Mouse (Mus musculus): ENCODE data around the gene Tcp11l2.

Gene Tcp11l2

DNA sequence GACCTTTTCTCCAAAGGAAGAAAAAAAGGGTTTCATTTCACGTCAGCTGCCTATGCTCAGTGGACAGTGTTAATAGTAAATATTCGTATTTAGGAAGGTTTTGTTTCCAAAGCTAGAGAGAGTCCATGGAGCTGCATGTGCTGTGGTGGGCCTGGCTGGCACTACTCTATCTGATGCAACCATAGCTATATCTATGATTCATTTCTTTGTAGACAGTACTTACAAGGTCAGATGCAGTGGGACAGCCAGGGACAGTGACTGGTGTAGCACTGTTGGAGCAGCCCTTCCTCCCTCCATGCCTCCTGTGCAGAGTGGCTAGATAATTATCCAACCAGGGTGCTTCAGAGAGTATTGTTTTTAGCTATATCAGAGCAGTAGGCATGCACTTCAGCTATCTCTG, 35.9 kb downstream of the Tcp11l2 start:
- no peak for TF ChIP-seq POU5F1 (IDR thresholded peaks at IDR 0.05; ENCODE audit: borderline replicate concordance, low read length)
- TF ChIP-seq CTCF (conservative IDR thresholded peaks at IDR 0.05; ENCODE audit: low read length) = no peak
- TF ChIP-seq NANOG (IDR thresholded peaks at IDR 0.05; ENCODE audit: borderline replicate concordance, low read length) = no peak
- Histone ChIP-seq H3K4me1 (replicated peaks; ENCODE audit: low read depth, low read length) (peaks cover 4% of the 10 kb centered on the region; the same call in 1 of the 2 replicates), H3K4me3 (replicated peaks; ENCODE audit: low read length) (no peak overlapping the region), H3K36me3 (ENCODE audit: insufficient read depth, low read length) (no peaks in the 10 kb centered on the region), H3K27me3 (ENCODE audit: insufficient read depth, low read length) (no peaks in the 10 kb centered on the region), H3K9me3 (ENCODE audit: low read length) (no peaks in the 10 kb centered on the region)

DNA sequence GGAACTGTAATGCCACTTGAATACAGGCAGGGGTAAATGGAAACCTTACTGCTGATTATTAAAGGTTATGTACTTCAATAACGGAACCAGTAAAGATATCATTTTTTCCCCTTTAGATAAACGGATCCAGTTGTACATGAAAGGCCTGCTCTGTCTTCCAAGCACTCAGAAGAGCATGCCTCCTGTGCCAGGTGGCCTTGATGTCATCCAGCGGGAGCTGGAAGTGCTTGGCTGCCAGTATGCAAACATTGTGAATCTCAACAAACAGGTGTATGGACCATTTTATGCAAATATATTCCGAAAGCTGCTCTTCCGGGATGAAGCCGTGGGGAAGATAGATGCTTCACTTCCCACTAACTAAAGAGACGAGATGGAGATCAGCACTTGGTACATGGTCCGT, 36.9 kb downstream of the Tcp11l2 start:
- TF ChIP-seq CTCF (conservative IDR thresholded peaks at IDR 0.05; ENCODE audit: low read length) (no peak), NANOG (IDR thresholded peaks at IDR 0.05; ENCODE audit: borderline replicate concordance, low read length) (no peak), POU5F1 (IDR thresholded peaks at IDR 0.05; ENCODE audit: borderline replicate concordance, low read length) (no peak)
- Histone ChIP-seq H3K4me3 (replicated peaks; ENCODE audit: low read length) (no peak overlapping the region), H3K36me3 (ENCODE audit: insufficient read depth, low read length) (no peaks in the 10 kb centered on the region), H3K9me3 (ENCODE audit: low read length) (peaks cover 4% of the 10 kb centered on the region; the same call in 1 of the 2 replicates), H3K4me1 (replicated peaks; ENCODE audit: low read depth, low read length) (peaks cover 4% of the 10 kb centered on the region; the same call in 1 of the 2 replicates), H3K27me3 (ENCODE audit: insufficient read depth, low read length) (no peaks in the 10 kb centered on the region)

DNA sequence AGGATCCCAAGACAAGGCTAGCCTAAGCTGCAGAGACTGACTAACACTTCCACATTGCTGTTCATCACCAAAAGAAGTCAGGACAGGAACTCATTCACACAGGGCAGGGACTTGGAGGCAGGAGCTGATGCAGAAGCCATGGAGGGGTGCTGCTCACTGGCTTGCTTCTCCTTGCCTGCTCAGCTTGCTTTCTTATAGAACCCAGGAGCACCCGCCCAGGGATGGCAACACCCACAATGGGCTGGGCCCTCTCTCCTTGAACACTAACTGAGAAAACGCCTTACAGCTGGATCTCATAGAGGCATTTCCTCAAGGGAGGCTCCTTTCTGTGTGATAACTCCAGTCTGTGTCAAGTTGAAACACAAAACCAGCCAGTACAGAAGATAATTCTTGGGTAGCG, 38.6 kb downstream of the Tcp11l2 start:
- TF ChIP-seq NANOG (IDR thresholded peaks at IDR 0.05; ENCODE audit: borderline replicate concordance, low read length) = no peak
- TF ChIP-seq CTCF (conservative IDR thresholded peaks at IDR 0.05; ENCODE audit: low read length) = no peak
- no peak for TF ChIP-seq POU5F1 (IDR thresholded peaks at IDR 0.05; ENCODE audit: borderline replicate concordance, low read length)
- no peaks in the 10 kb centered on the region; the same call in 1 of the 2 replicates for H3K36me3 ChIP-seq (ENCODE audit: insufficient read depth, low read length)
- H3K27me3 ChIP-seq (ENCODE audit: insufficient read depth, low read length) = no peaks in the 10 kb centered on the region
- H3K4me3 ChIP-seq (replicated peaks; ENCODE audit: low read length) = no peak overlapping the region
- H3K9me3 ChIP-seq (ENCODE audit: low read length) = peaks cover 4% of the 10 kb centered on the region; the same call in 1 of the 2 replicates
- H3K4me1 ChIP-seq (replicated peaks; ENCODE audit: low read depth, low read length) = peaks cover 4% of the 10 kb centered on the region; the same call in 1 of the 2 replicates

DNA sequence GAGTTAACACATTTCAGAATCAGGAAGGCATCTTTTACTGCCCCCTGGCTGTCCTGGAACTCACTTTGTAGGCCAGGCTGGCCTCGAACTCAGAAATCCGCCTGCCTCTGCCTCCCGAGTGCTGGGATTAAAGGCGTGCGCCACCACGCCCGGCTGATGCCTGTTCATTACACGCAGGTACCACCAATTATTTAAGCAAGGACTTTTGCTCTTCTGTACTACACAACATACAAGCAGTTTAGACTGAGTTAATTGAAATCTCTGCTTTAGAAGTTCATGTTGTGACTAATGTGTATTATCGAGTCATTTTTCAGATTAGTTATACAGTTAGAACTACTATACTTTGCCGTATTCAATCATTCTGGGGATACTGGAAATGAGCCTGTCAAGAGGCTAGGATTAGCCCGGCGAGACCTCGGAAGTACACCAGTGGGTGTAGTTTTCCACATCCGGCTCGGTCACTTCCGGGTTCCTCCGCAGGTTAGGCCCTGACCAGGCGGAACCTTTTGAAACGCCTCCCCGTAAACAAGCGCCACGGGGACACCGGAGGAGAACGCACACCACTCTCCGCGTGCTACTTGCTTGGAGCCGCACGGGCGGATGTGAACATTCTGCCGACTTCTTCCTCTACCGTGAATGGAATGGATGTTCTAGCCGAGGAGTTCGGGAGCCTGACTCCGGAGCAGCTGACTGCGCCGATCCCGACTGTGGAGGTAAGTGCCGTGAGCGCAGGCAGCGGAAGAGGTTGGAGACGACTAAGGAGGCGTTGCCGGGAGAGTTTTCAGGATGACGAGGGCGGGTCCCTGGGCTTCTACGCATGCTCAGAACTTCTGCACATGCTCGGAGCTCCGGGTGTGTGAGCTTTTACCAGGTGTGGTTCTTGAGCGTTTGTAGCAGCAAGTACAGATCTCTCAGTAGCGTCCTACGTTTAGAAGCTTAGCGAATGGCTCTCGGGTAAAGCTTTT, 45.7 kb downstream of the Tcp11l2 start, which contains the start of gene Polr3b:
Gene Polr3b, plus strand, starts transcription at position 467 of the 965 bp plus-strand sequence.
- Histone ChIP-seq H3K4me3 (replicated peaks; ENCODE audit: low read length) (peak within 1 kb of the TSS; percentile 88), H3K36me3 (ENCODE audit: insufficient read depth, low read length) (peaks cover 34% of the 10 kb centered on the region), H3K4me1 (replicated peaks; ENCODE audit: low read depth, low read length) (peaks cover 22% of the 10 kb centered on the region), H3K9me3 (ENCODE audit: low read length) (peaks cover 4% of the 10 kb centered on the region; the same call in 1 of the 2 replicates), H3K27me3 (ENCODE audit: insufficient read depth, low read length) (no peaks in the 10 kb centered on the region)
- no peak for TF ChIP-seq CTCF (conservative IDR thresholded peaks at IDR 0.05; ENCODE audit: low read length)
- TF ChIP-seq POU5F1 (IDR thresholded peaks at IDR 0.05; ENCODE audit: borderline replicate concordance, low read length) = peak; percentile 73; the same call in 1 of the 2 replicates

DNA sequence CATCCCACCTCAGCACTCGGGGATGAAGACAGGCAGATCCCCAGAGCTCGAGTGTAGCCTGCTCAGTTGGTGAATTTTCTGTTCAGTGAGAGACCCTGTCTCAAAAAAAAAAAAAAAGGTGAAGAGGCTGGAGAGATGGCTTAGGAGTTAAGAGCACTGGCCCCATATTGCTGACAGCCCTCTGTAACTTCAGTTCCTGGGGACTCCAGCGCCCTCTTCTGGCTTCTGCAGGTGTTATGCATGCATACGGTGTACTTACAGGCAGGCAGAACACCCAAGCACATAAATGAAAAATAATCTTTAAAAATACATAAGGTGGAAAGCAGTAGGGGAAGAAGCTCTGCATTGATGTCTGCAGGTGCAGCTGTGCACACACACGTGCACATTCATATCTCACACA, 54.8 kb downstream of the Tcp11l2 start:
- no peaks in the 10 kb centered on the region for H3K27me3 ChIP-seq (ENCODE audit: insufficient read depth, low read length)
- H3K9me3 ChIP-seq (ENCODE audit: low read length) = no peaks in the 10 kb centered on the region
- H3K4me3 ChIP-seq (replicated peaks; ENCODE audit: low read length) = no peak overlapping the region
- H3K4me1 ChIP-seq (replicated peaks; ENCODE audit: low read depth, low read length) = no peaks in the 10 kb centered on the region
- H3K36me3 ChIP-seq (ENCODE audit: insufficient read depth, low read length) = peaks cover 94% of the 10 kb centered on the region
- TF ChIP-seq NANOG (IDR thresholded peaks at IDR 0.05; ENCODE audit: borderline replicate concordance, low read length) (no peak), CTCF (conservative IDR thresholded peaks at IDR 0.05; ENCODE audit: low read length) (peak; percentile 78)

DNA sequence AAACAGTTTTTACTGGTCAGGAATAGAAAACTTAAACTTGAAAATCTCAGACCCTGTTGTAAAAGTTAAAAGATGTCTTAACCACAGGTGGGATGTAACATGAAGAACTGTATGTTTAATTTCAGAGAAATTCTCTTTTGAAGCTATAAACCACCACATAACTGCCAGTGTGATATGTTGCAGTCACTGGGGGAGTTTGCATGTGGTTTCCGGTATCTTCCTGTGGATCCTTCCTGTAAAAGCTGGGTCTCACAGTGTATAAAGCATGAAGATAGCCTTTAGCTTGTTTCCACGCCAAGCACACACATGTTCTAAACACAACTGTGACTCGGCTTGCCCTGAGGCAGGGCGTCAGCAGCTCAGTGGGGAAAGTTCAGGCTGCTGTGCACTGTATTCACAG, 55.6 kb downstream of the Tcp11l2 start:
- Histone ChIP-seq H3K36me3 (ENCODE audit: insufficient read depth, low read length) (peaks cover 94% of the 10 kb centered on the region), H3K4me3 (replicated peaks; ENCODE audit: low read length) (no peak overlapping the region), H3K9me3 (ENCODE audit: low read length) (no peaks in the 10 kb centered on the region), H3K27me3 (ENCODE audit: insufficient read depth, low read length) (no peaks in the 10 kb centered on the region), H3K4me1 (replicated peaks; ENCODE audit: low read depth, low read length) (no peaks in the 10 kb centered on the region)
- TF ChIP-seq POU5F1 (IDR thresholded peaks at IDR 0.05; ENCODE audit: borderline replicate concordance, low read length) (no peak), NANOG (IDR thresholded peaks at IDR 0.05; ENCODE audit: borderline replicate concordance, low read length) (no peak), CTCF (conservative IDR thresholded peaks at IDR 0.05; ENCODE audit: low read length) (no peak)

DNA sequence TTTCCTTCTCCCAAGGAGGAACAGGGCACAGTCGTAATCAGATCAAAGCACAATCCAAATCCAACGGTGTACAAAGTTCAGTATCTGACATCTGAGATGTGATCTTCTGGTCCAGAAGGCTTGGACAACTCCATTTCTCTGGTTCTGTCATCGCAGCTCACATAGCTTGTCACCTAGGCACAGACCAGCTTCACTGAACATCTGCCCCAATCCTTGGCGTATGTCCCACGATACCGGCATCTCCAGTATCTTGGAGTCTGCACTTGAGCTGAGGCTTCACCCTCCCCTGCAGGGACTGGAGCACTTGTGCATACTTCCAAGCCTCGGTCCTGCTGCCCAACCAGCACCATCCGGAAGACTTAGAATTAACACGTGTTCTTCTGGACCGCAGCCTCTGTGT, 60.2 kb downstream of the Tcp11l2 start:
- TF ChIP-seq NANOG (IDR thresholded peaks at IDR 0.05; ENCODE audit: borderline replicate concordance, low read length) = no peak
- TF ChIP-seq POU5F1 (IDR thresholded peaks at IDR 0.05; ENCODE audit: borderline replicate concordance, low read length) = no peak
- no peak for TF ChIP-seq CTCF (conservative IDR thresholded peaks at IDR 0.05; ENCODE audit: low read length)
- peaks cover 21% of the 10 kb centered on the region for H3K4me1 ChIP-seq (replicated peaks; ENCODE audit: low read depth, low read length)
- H3K36me3 ChIP-seq (ENCODE audit: insufficient read depth, low read length) = peaks cover 98% of the 10 kb centered on the region
- H3K9me3 ChIP-seq (ENCODE audit: low read length) = no peaks in the 10 kb centered on the region
- H3K4me3 ChIP-seq (replicated peaks; ENCODE audit: low read length) = no peak overlapping the region
- H3K27me3 ChIP-seq (ENCODE audit: insufficient read depth, low read length) = no peaks in the 10 kb centered on the region

DNA sequence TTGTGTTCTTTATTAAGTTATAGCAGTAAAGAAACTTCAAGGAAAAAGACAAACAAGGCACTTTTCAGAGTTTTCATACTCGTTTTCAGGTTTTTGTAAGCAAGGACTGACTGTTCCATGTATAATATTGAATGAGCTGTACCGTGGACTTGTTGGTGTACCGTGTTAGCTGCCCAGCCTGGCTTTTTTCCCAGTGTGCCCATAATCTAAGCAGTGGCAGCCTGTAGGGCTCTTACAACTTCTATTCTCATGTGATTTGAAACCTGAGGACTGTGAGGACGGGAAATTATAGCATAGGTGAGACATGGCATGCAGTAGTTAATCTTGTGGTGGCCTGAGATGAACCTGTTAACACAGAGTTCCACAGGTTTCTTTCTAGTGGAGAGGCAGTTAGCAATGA, 62.0 kb downstream of the Tcp11l2 start:
- H3K4me3 ChIP-seq (replicated peaks; ENCODE audit: low read length) = no peak overlapping the region
- peaks cover 90% of the 10 kb centered on the region for H3K36me3 ChIP-seq (ENCODE audit: insufficient read depth, low read length)
- H3K27me3 ChIP-seq (ENCODE audit: insufficient read depth, low read length) = no peaks in the 10 kb centered on the region
- peaks cover 27% of the 10 kb centered on the region for H3K4me1 ChIP-seq (replicated peaks; ENCODE audit: low read depth, low read length)
- TF ChIP-seq NANOG (IDR thresholded peaks at IDR 0.05; ENCODE audit: borderline replicate concordance, low read length) = no peak
- no peak for TF ChIP-seq CTCF (conservative IDR thresholded peaks at IDR 0.05; ENCODE audit: low read length)
- TF ChIP-seq POU5F1 (IDR thresholded peaks at IDR 0.05; ENCODE audit: borderline replicate concordance, low read length) = no peak
- no peaks in the 10 kb centered on the region for H3K9me3 ChIP-seq (ENCODE audit: low read length)

Measured in E14TG2a.4 (cell line).